Mouse (Mus musculus): ENCODE data around the gene 4931440F15Rik. TPM values are rescaled to one million over a fixed set of nuclear protein-coding genes. Genes with fewer than 3 reads are reported as not detected.
"Not testable (repeated sequence)": the region's sequence is repeated elsewhere in the genome, so short reads cannot be mapped to it uniquely, and the experiment has no call there.

The 4931440F15Rik gene
- polyA plus RNA-seq, 1 experiment, result 0.04 TPM

- no peak overlapping the region for H3K4me3 ChIP-seq
- no peaks in the 10 kb centered on the region for H3K79me2 ChIP-seq (ENCODE audit: control insufficient read depth, insufficient read depth)
- H3K27me3 ChIP-seq (ENCODE audit: control insufficient read depth, insufficient read depth, insufficient read length), result no peaks in the 10 kb centered on the region
- H3ac ChIP-seq (ENCODE audit: control insufficient read depth, insufficient read length), result no peak overlapping the region
- no peak overlapping the region for H3K4me2 ChIP-seq (ENCODE audit: low read depth)
- TF ChIP-seq MAX (IDR thresholded peaks at IDR 0.05; ENCODE audit: low read depth), result no peak
- no peak for TF ChIP-seq MYOD1 (IDR thresholded peaks at IDR 0.05; ENCODE audit: control insufficient read depth in 1 of 3, insufficient read length in 2 of 3, low read depth in 2 of 3)
- no peak for TF ChIP-seq MYOG (IDR thresholded peaks at IDR 0.05; ENCODE audit: control insufficient read depth in 1 of 3, insufficient read depth in 1 of 3, insufficient read length in 2 of 3, low read depth in 2 of 3)
- no peak for TF ChIP-seq POLR2AphosphoS2 (IDR thresholded peaks at IDR 0.05; ENCODE audit: insufficient read length, low read depth)
- no peak for TF ChIP-seq POLR2A (IDR thresholded peaks at IDR 0.05; ENCODE audit: insufficient read length, low read depth)
- no peak for TF ChIP-seq USF1 (IDR thresholded peaks at IDR 0.05; ENCODE audit: low read depth)
- TF ChIP-seq TCF12 (IDR thresholded peaks at IDR 0.05; ENCODE audit: insufficient read depth, poor library complexity, severe bottlenecking), result no peak
- no peak for TF ChIP-seq E2F4 (IDR thresholded peaks at IDR 0.05; ENCODE audit: insufficient read depth)
- no peak for TF ChIP-seq TCF3 (IDR thresholded peaks at IDR 0.05; ENCODE audit: insufficient read length, low read depth)
- no peak for TF ChIP-seq SRF (IDR thresholded peaks at IDR 0.05; ENCODE audit: control insufficient read depth, insufficient read length, low read depth)
- TF ChIP-seq REST (IDR thresholded peaks at IDR 0.05; ENCODE audit: insufficient read depth, insufficient read length), result no peak
- no peak for TF ChIP-seq CEBPB (IDR thresholded peaks at IDR 0.05; ENCODE audit: insufficient read depth, poor library complexity, severe bottlenecking)
- no peaks in the 10 kb centered on the region for H3K36me3 ChIP-seq (ENCODE audit: control insufficient read depth, insufficient read depth)
Observed at GRCm38 (mm10) chr11:29827729-29828128, 2.3 kb upstream of the 4931440F15Rik start.

- no peaks in the 10 kb centered on the region for H3K27me3 ChIP-seq (ENCODE audit: control insufficient read depth, insufficient read depth, insufficient read length)
- no peaks in the 10 kb centered on the region for H3K36me3 ChIP-seq (ENCODE audit: control insufficient read depth, insufficient read depth)
- no peak overlapping the region for H3ac ChIP-seq (ENCODE audit: control insufficient read depth, insufficient read length)
- no peaks in the 10 kb centered on the region for H3K79me2 ChIP-seq (ENCODE audit: control insufficient read depth, insufficient read depth)
- H3K4me2 ChIP-seq (ENCODE audit: low read depth), result no peak overlapping the region
- no peak for TF ChIP-seq MYOG (IDR thresholded peaks at IDR 0.05; ENCODE audit: control insufficient read depth in 1 of 3, insufficient read depth in 1 of 3, insufficient read length in 2 of 3, low read depth in 2 of 3)
- no peak for TF ChIP-seq CEBPB (IDR thresholded peaks at IDR 0.05; ENCODE audit: insufficient read depth, poor library complexity, severe bottlenecking)
- TF ChIP-seq TCF12 (IDR thresholded peaks at IDR 0.05; ENCODE audit: insufficient read depth, poor library complexity, severe bottlenecking), result no peak
- no peak for TF ChIP-seq MYOD1 (IDR thresholded peaks at IDR 0.05; ENCODE audit: control insufficient read depth in 1 of 3, insufficient read length in 2 of 3, low read depth in 2 of 3)
- no peak overlapping the region for H3K4me3 ChIP-seq
Observed at GRCm38 (mm10) chr11:29826001-29826400, 533 bp upstream of the 4931440F15Rik start.

- H3K79me2 ChIP-seq (ENCODE audit: control insufficient read depth, insufficient read depth); H3K27me3 ChIP-seq (ENCODE audit: control insufficient read depth, insufficient read depth, insufficient read length); H3ac ChIP-seq (ENCODE audit: control insufficient read depth, insufficient read length); H3K4me2 ChIP-seq (ENCODE audit: low read depth); H3K36me3 ChIP-seq (ENCODE audit: control insufficient read depth, insufficient read depth); H3K4me3 ChIP-seq: not testable (repeated sequence)
Observed at GRCm38 (mm10) chr11:29824474-29825270, 796 bp downstream of the 4931440F15Rik start.

- no peaks in the 10 kb centered on the region for H3K27me3 ChIP-seq (ENCODE audit: control insufficient read depth, insufficient read depth, insufficient read length)
- H3K4me3 ChIP-seq, result no peak overlapping the region
- no peak overlapping the region for H3ac ChIP-seq (ENCODE audit: control insufficient read depth, insufficient read length)
- H3K4me2 ChIP-seq (ENCODE audit: low read depth), result no peak overlapping the region
- no peaks in the 10 kb centered on the region for H3K36me3 ChIP-seq (ENCODE audit: control insufficient read depth, insufficient read depth)
- H3K79me2 ChIP-seq (ENCODE audit: control insufficient read depth, insufficient read depth), result no peaks in the 10 kb centered on the region
- TF ChIP-seq TCF12 (IDR thresholded peaks at IDR 0.05; ENCODE audit: insufficient read depth, poor library complexity, severe bottlenecking) (no peak), CEBPB (IDR thresholded peaks at IDR 0.05; ENCODE audit: insufficient read depth, poor library complexity, severe bottlenecking) (no peak), POLR2AphosphoS2 (IDR thresholded peaks at IDR 0.05; ENCODE audit: insufficient read length, low read depth) (no peak), MYOD1 (IDR thresholded peaks at IDR 0.05; ENCODE audit: control insufficient read depth in 1 of 3, insufficient read length in 2 of 3, low read depth in 2 of 3) (no peak), MYOG (IDR thresholded peaks at IDR 0.05; ENCODE audit: control insufficient read depth in 1 of 3, insufficient read depth in 1 of 3, insufficient read length in 2 of 3, low read depth in 2 of 3) (no peak), SRF (IDR thresholded peaks at IDR 0.05; ENCODE audit: control insufficient read depth, insufficient read length, low read depth) (no peak), REST (IDR thresholded peaks at IDR 0.05; ENCODE audit: insufficient read depth, insufficient read length) (no peak)
Observed at GRCm38 (mm10) chr11:29823141-29823540, 2.3 kb downstream of the 4931440F15Rik start.

GRCm38 (mm10) chr11:29815670-29816069 is 9.8 kb downstream of the 4931440F15Rik start:
- Histone ChIP-seq H3K4me2 (ENCODE audit: low read depth) (no peak overlapping the region), H3K4me3 (no peak overlapping the region), H3K79me2 (ENCODE audit: control insufficient read depth, insufficient read depth) (no peaks in the 10 kb centered on the region), H3ac (ENCODE audit: control insufficient read depth, insufficient read length) (no peak overlapping the region), H3K36me3 (ENCODE audit: control insufficient read depth, insufficient read depth) (no peaks in the 10 kb centered on the region), H3K27me3 (ENCODE audit: control insufficient read depth, insufficient read depth, insufficient read length) (no peaks in the 10 kb centered on the region)
- TF ChIP-seq MYOG (IDR thresholded peaks at IDR 0.05; ENCODE audit: control insufficient read depth in 1 of 3, insufficient read depth in 1 of 3, insufficient read length in 2 of 3, low read depth in 2 of 3) (no peak), MAX (IDR thresholded peaks at IDR 0.05; ENCODE audit: low read depth) (no peak), POLR2A (IDR thresholded peaks at IDR 0.05; ENCODE audit: insufficient read length, low read depth) (no peak), REST (IDR thresholded peaks at IDR 0.05; ENCODE audit: insufficient read depth, insufficient read length) (no peak), USF1 (IDR thresholded peaks at IDR 0.05; ENCODE audit: low read depth) (no peak), TCF3 (IDR thresholded peaks at IDR 0.05; ENCODE audit: insufficient read length, low read depth) (no peak), E2F4 (IDR thresholded peaks at IDR 0.05; ENCODE audit: insufficient read depth) (no peak), POLR2AphosphoS2 (IDR thresholded peaks at IDR 0.05; ENCODE audit: insufficient read length, low read depth) (no peak), SRF (IDR thresholded peaks at IDR 0.05; ENCODE audit: control insufficient read depth, insufficient read length, low read depth) (no peak), TCF12 (IDR thresholded peaks at IDR 0.05; ENCODE audit: insufficient read depth, poor library complexity, severe bottlenecking) (no peak), MYOD1 (IDR thresholded peaks at IDR 0.05; ENCODE audit: control insufficient read depth in 1 of 3, insufficient read length in 2 of 3, low read depth in 2 of 3) (no peak), CEBPB (IDR thresholded peaks at IDR 0.05; ENCODE audit: insufficient read depth, poor library complexity, severe bottlenecking) (no peak)
